Mouse (Mus musculus) heart, postnatal 14 days (tissue): ENCODE results near the gene Rsrc1. TPM values are rescaled to one million over a fixed set of nuclear protein-coding genes. Genes with fewer than 3 reads are reported as not detected.
"Not testable (repeated sequence)": the region's sequence is repeated elsewhere in the genome, so short reads cannot be mapped to it uniquely, and the experiment has no call there.

ENCODE experiments used
- DNase-seq, 2 experiments: peaks; one replicate each; pipeline ENCODE4 v3.0.0; 2021 to 2022
- intact Hi-C: fragments of 180-260 bp; cut with DNase I; formaldehyde crosslinking; loops from one replicate; pipeline ENCODE4 v1.15.1; 2025
- total RNA-seq, 2 experiments: library from RNA; stranded (reverse); gene quantifications; 2 replicates each; pipeline ENCODE4 v1.2.3; 2021

Gene Rsrc1
- total RNA-seq, 2 experiments from 2014 or later, result 11.3 to 11.8 TPM

- intact Hi-C loops, result no loop called here
- DNase-seq, result no peak
These were observed 231.9 kb downstream of the Rsrc1 start for GRCm38 (mm10) chr3:67213047-67213457.

- intact Hi-C loops, result no loop called here
These were observed 251.5 kb downstream of the Rsrc1 start for GRCm38 (mm10) chr3:67232617-67233241.

GRCm38 (mm10) chr3:67242451-67242850 is 261.3 kb downstream of the Rsrc1 start:
- DNase-seq, intact Hi-C loops: not testable (repeated sequence)

More at GRCm38 (mm10) chr3:67232617-67233241, 251.5 kb downstream of the Rsrc1 start:
- DNase-seq, result no peak

- intact Hi-C loops, result loop anchor here (5.0 to 10.0 kb wide), 3 partner anchors 283 to 935 kb away; partner anchors contain the start of genes Rsrc1 and Shox2
- no peak for DNase-seq
These were observed 286.3 kb downstream of the Rsrc1 start for GRCm38 (mm10) chr3:67267448-67267847.

- intact Hi-C loops, result no loop called here
- no peak for DNase-seq
These were observed 298.6 kb downstream of the Rsrc1 start for GRCm38 (mm10) chr3:67279781-67280180.

- no peak for DNase-seq
- intact Hi-C loops, result no loop called here
These were observed 299.1 kb downstream of the Rsrc1 start for GRCm38 (mm10) chr3:67280247-67280646.

- intact Hi-C loops, result no loop called here
- DNase-seq, result no peak
These were observed 302.8 kb downstream of the Rsrc1 start for GRCm38 (mm10) chr3:67284039-67284438.

GRCm38 (mm10) chr3:67284848-67285247 is 303.7 kb downstream of the Rsrc1 start:
- intact Hi-C loops, result no loop called here
- DNase-seq, result peak in 1 of 2 experiments; percentile 4

- intact Hi-C loops, result no loop called here
- no peak for DNase-seq
These were observed 307.5 kb downstream of the Rsrc1 start for GRCm38 (mm10) chr3:67288664-67289063.

- intact Hi-C loops, result no loop called here
- DNase-seq, result no peak
These were observed 308.3 kb downstream of the Rsrc1 start for GRCm38 (mm10) chr3:67289482-67289881.

GRCm38 (mm10) chr3:67308725-67309124 is 327.5 kb downstream of the Rsrc1 start:
- DNase-seq, result no peak
- intact Hi-C loops, result no loop called here

GRCm38 (mm10) chr3:67309644-67310311 is 328.6 kb downstream of the Rsrc1 start:
- no peak for DNase-seq
- intact Hi-C loops, result no loop called here

- DNase-seq, result no peak
- intact Hi-C loops, result no loop called here
These were observed 330.2 kb downstream of the Rsrc1 start for GRCm38 (mm10) chr3:67311436-67311835.

GRCm38 (mm10) chr3:67322422-67322821 is 341.2 kb downstream of the Rsrc1 start:
- intact Hi-C loops, result no loop called here
- DNase-seq, result no peak

GRCm38 (mm10) chr3:67339558-67339957 is 358.4 kb downstream of the Rsrc1 start:
- intact Hi-C loops, result no loop called here

GRCm38 (mm10) chr3:67340921-67341320 is 359.7 kb downstream of the Rsrc1 start:
- intact Hi-C loops, result loop anchor here (10.0 kb wide), 1 partner anchor 366 kb away; no protein-coding TSS in a partner anchor
- DNase-seq, result no peak

More at GRCm38 (mm10) chr3:67339558-67339957, 358.4 kb downstream of the Rsrc1 start:
- DNase-seq, result no peak

GRCm38 (mm10) chr3:67343004-67343662 is 361.9 kb downstream of the Rsrc1 start:
- no peak for DNase-seq
- intact Hi-C loops, result loop anchor here (10.0 kb wide), 1 partner anchor 368 kb away; no protein-coding TSS in a partner anchor

GRCm38 (mm10) chr3:67344599-67344998 is 363.4 kb downstream of the Rsrc1 start:
- intact Hi-C loops, result loop anchor here (1.0 to 10.0 kb wide), 3 partner anchors 370 to 1012 kb away; no protein-coding TSS in a partner anchor
- peak; percentile 53 to 70 for DNase-seq

GRCm38 (mm10) chr3:67346674-67347073 is 365.5 kb downstream of the Rsrc1 start:
- intact Hi-C loops, result loop anchor here (10.0 kb wide), 1 partner anchor 372 kb away; no protein-coding TSS in a partner anchor

GRCm38 (mm10) chr3:67351406-67352127 is 370.4 kb downstream of the Rsrc1 start:
- DNase-seq, result no peak
- intact Hi-C loops, result loop anchor here (2.0 to 10.0 kb wide), 3 partner anchors 79 to 693 kb away; partner anchors contain the start of gene Gfm1

More at GRCm38 (mm10) chr3:67346674-67347073, 365.5 kb downstream of the Rsrc1 start:
- no peak for DNase-seq
